Mouse (Mus musculus): ENCODE results near the gene Arid1b. TPM values are rescaled to one million over a fixed set of nuclear protein-coding genes. Genes with fewer than 3 reads are reported as not detected.

Gene Arid1b
- polyA plus RNA-seq, 1 experiment = 9.1 TPM

DNA sequence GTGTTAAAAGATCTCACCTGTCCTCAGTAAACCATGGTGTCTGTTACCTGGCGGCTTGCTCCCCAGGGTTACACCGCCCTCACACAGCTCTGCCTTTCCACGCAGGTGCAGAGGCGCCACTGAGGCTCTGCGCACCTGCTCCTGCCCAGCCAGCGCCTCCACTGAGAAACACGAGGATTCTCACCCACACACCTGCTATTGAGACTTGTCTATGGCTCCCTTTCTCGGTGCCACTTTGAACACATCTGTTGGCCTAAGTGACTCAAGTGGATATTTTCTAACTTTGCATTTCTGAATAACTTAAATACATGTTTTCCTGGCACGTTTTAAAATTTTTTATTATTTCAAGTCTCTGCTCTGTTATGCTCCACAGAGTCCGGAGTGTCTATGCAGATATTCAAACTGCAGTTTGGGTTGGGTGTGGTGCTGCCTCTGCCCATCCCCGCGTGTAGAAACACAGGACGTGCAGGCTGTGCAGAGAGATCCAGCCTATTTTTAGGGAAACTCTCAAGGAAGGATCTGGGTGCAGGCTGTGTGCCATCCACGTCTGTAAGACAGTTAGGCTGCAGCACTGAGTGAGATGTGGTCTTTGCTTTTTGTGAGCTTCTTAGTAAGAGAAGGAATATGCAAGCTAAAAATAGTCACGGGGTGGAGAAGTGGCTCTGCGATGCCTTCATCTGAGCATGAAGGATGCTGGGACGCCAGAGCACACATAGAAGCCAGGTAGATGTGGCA, 283.2 kb downstream of the Arid1b start:
- Histone ChIP-seq H3K79me3 (ENCODE audit: low read depth) (no peaks in the 10 kb centered on the region), H3K79me2 (ENCODE audit: control insufficient read depth, insufficient read depth) (no peaks in the 10 kb centered on the region), H3K27me3 (ENCODE audit: control insufficient read depth, insufficient read depth, insufficient read length) (no peaks in the 10 kb centered on the region), H3K4me3 (ENCODE audit: insufficient read depth, poor library complexity, severe bottlenecking) (no peak overlapping the region), H3K36me3 (ENCODE audit: control insufficient read depth, insufficient read depth) (peaks cover 8% of the 10 kb centered on the region), H3ac (ENCODE audit: control insufficient read depth, insufficient read length, low read depth) (no peak overlapping the region)
- TF ChIP-seq MYOG (IDR thresholded peaks at IDR 0.05; ENCODE audit: control insufficient read depth, extremely low read depth, insufficient read length) (no peak), MAX (IDR thresholded peaks at IDR 0.05) (no peak), CTCF (IDR thresholded peaks at IDR 0.05; ENCODE audit: control insufficient read depth, insufficient read depth, insufficient read length) (no peak), MYOD1 (IDR thresholded peaks at IDR 0.05; ENCODE audit: control insufficient read depth, insufficient read length, low read depth) (no peak), FOSL1 (IDR thresholded peaks at IDR 0.05; ENCODE audit: insufficient read depth, low read length, poor library complexity, severe bottlenecking) (no peak), USF1 (IDR thresholded peaks at IDR 0.05; ENCODE audit: low read depth) (no peak), CEBPB (IDR thresholded peaks at IDR 0.05; ENCODE audit: low read depth) (no peak)

GRCm38 (mm10) chr17:5280499-5281053, 286.4 kb downstream of the Arid1b start:
- H3K4me3 ChIP-seq (ENCODE audit: insufficient read depth, poor library complexity, severe bottlenecking) = no peak overlapping the region
- no peaks in the 10 kb centered on the region for H3K27me3 ChIP-seq (ENCODE audit: control insufficient read depth, insufficient read depth, insufficient read length)
- H3K79me2 ChIP-seq (ENCODE audit: control insufficient read depth, insufficient read depth) = no peaks in the 10 kb centered on the region
- H3K36me3 ChIP-seq (ENCODE audit: control insufficient read depth, insufficient read depth) = peaks cover 8% of the 10 kb centered on the region
- H3ac ChIP-seq (ENCODE audit: control insufficient read depth, insufficient read length, low read depth) = no peak overlapping the region
- H3K79me3 ChIP-seq (ENCODE audit: low read depth) = no peaks in the 10 kb centered on the region
- TF ChIP-seq FOSL1 (IDR thresholded peaks at IDR 0.05; ENCODE audit: insufficient read depth, low read length, poor library complexity, severe bottlenecking) (no peak), MYOG (IDR thresholded peaks at IDR 0.05; ENCODE audit: control insufficient read depth, extremely low read depth, insufficient read length) (no peak), MYOD1 (IDR thresholded peaks at IDR 0.05; ENCODE audit: control insufficient read depth, insufficient read length, low read depth) (no peak), CEBPB (IDR thresholded peaks at IDR 0.05; ENCODE audit: low read depth) (no peak), USF1 (IDR thresholded peaks at IDR 0.05; ENCODE audit: low read depth) (no peak)

- TF ChIP-seq USF1 (IDR thresholded peaks at IDR 0.05; ENCODE audit: low read depth) (no peak), FOSL1 (IDR thresholded peaks at IDR 0.05; ENCODE audit: insufficient read depth, low read length, poor library complexity, severe bottlenecking) (no peak), CEBPB (IDR thresholded peaks at IDR 0.05; ENCODE audit: low read depth) (no peak)
- H3K4me3 ChIP-seq (ENCODE audit: insufficient read depth, poor library complexity, severe bottlenecking) = no peak overlapping the region
- no peaks in the 10 kb centered on the region for H3K79me3 ChIP-seq (ENCODE audit: low read depth)
- H3K27me3 ChIP-seq (ENCODE audit: control insufficient read depth, insufficient read depth, insufficient read length) = no peaks in the 10 kb centered on the region
- no peak overlapping the region for H3ac ChIP-seq (ENCODE audit: control insufficient read depth, insufficient read length, low read depth)
- no peaks in the 10 kb centered on the region for H3K36me3 ChIP-seq (ENCODE audit: control insufficient read depth, insufficient read depth)
- no peaks in the 10 kb centered on the region for H3K79me2 ChIP-seq (ENCODE audit: control insufficient read depth, insufficient read depth)
Measured at GRCm38 (mm10) chr17:5284783-5285182, 290.7 kb downstream of the Arid1b start.

DNA sequence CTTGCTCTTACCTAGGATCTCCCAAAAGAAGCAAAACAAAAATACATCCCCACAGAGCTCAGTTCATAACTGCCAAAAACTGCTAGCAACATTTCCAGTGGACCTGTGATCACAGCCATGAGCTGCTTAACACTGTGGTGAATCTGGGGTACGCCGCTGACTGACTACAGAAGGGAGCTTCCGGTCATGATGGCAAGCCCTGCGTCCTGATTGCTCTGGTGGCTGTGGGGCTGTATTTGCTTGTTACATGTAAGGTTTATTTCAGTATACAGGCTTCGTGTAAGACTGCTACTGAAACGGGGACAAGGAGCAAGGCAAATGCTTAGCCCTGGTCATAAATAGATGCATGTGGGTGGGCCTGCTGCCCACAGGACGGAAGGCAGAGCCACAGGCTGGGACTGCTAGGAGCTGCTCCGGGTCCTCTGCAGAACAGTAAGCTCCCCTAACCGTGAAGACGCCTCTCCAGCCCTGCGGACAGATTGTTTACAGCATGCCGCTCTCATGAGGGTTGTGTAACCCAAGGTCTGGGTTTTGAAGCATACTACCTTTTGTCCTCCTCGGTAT, 291.8 kb downstream of the Arid1b start:
- H3ac ChIP-seq (ENCODE audit: control insufficient read depth, insufficient read length, low read depth) = no peak overlapping the region
- H3K36me3 ChIP-seq (ENCODE audit: control insufficient read depth, insufficient read depth) = no peaks in the 10 kb centered on the region
- H3K4me3 ChIP-seq (ENCODE audit: insufficient read depth, poor library complexity, severe bottlenecking) = no peak overlapping the region
- TF ChIP-seq FOSL1 (IDR thresholded peaks at IDR 0.05; ENCODE audit: insufficient read depth, low read length, poor library complexity, severe bottlenecking) (no peak), MYOD1 (IDR thresholded peaks at IDR 0.05; ENCODE audit: control insufficient read depth, insufficient read length, low read depth) (no peak), CEBPB (IDR thresholded peaks at IDR 0.05; ENCODE audit: low read depth) (no peak), USF1 (IDR thresholded peaks at IDR 0.05; ENCODE audit: low read depth) (no peak), CTCF (IDR thresholded peaks at IDR 0.05; ENCODE audit: control insufficient read depth, insufficient read depth, insufficient read length) (no peak), MYOG (IDR thresholded peaks at IDR 0.05; ENCODE audit: control insufficient read depth, extremely low read depth, insufficient read length) (no peak), MAX (IDR thresholded peaks at IDR 0.05) (no peak)
- no peaks in the 10 kb centered on the region for H3K27me3 ChIP-seq (ENCODE audit: control insufficient read depth, insufficient read depth, insufficient read length)
- no peaks in the 10 kb centered on the region for H3K79me3 ChIP-seq (ENCODE audit: low read depth)
- no peaks in the 10 kb centered on the region for H3K79me2 ChIP-seq (ENCODE audit: control insufficient read depth, insufficient read depth)

DNA sequence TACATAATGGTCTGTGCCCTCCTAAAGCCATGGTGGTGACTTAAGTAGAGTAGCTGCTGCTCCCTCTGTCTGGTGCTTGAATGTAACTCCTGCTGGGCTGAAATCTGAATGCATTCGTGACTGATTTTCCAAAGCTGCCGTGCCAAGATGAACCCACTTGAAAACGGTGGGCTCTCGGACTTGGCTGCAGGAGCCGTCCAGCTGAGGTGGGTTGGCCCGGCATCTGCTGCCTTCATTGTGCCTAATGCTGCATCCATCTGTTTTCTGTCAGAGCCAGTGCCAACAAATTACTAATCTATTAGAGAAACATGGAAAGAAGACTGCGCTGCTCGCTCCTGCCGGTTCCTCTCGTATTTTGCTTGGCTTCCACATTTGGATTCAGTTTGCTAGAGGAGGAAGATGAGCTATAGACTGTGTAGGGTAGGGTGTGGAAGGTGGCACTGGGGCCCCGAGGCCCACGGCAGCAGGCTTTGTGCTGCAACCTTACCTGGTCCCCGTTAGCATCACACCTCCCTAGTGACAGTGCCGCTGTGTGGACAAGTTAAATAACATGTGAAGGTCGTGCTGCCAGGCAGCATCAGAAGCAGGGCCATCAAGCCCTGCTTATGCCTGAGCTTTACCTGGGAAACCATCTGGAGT, 292.6 kb downstream of the Arid1b start:
- Histone ChIP-seq H3K4me3 (ENCODE audit: insufficient read depth, poor library complexity, severe bottlenecking) (no peak overlapping the region), H3ac (ENCODE audit: control insufficient read depth, insufficient read length, low read depth) (no peak overlapping the region), H3K36me3 (ENCODE audit: control insufficient read depth, insufficient read depth) (peaks cover 5% of the 10 kb centered on the region), H3K79me2 (ENCODE audit: control insufficient read depth, insufficient read depth) (no peaks in the 10 kb centered on the region), H3K79me3 (ENCODE audit: low read depth) (no peaks in the 10 kb centered on the region), H3K27me3 (ENCODE audit: control insufficient read depth, insufficient read depth, insufficient read length) (no peaks in the 10 kb centered on the region)
- TF ChIP-seq MYOG (IDR thresholded peaks at IDR 0.05; ENCODE audit: control insufficient read depth, extremely low read depth, insufficient read length) (no peak), CTCF (IDR thresholded peaks at IDR 0.05; ENCODE audit: control insufficient read depth, insufficient read depth, insufficient read length) (no peak), FOSL1 (IDR thresholded peaks at IDR 0.05; ENCODE audit: insufficient read depth, low read length, poor library complexity, severe bottlenecking) (no peak), CEBPB (IDR thresholded peaks at IDR 0.05; ENCODE audit: low read depth) (no peak), MAX (IDR thresholded peaks at IDR 0.05) (no peak), USF1 (IDR thresholded peaks at IDR 0.05; ENCODE audit: low read depth) (no peak), MYOD1 (IDR thresholded peaks at IDR 0.05; ENCODE audit: control insufficient read depth, insufficient read length, low read depth) (no peak)
